Mouse (Mus musculus): Measurements from ENCODE around the gene Chchd6. TPM values are rescaled to one million over a fixed set of nuclear protein-coding genes. Genes with fewer than 3 reads are reported as not detected.

Chchd6 gene
- total RNA-seq, 2 experiments from 2014 or later, result 2.3 to 2.6 TPM

GRCm38 (mm10) chr6:89459634-89460033, 135.8 kb downstream of the Chchd6 start:
- intact Hi-C loops (cut with DNase I), result no loop called here

GRCm38 (mm10) chr6:89457601-89458000, 137.9 kb downstream of the Chchd6 start:
- DNase-seq, result no peak
- intact Hi-C loops (cut with DNase I), result no loop called here

More at GRCm38 (mm10) chr6:89459634-89460033, 135.8 kb downstream of the Chchd6 start:
- DNase-seq, result no peak

- intact Hi-C loops (cut with DNase I), result no loop called here
- DNase-seq, result no peak
These were observed 139.0 kb downstream of the Chchd6 start for GRCm38 (mm10) chr6:89456409-89456961.

GRCm38 (mm10) chr6:89455523-89456000, 139.9 kb downstream of the Chchd6 start:
- DNase-seq, result no peak
- intact Hi-C loops (cut with DNase I), result no loop called here

- no peak for DNase-seq
- intact Hi-C loops (cut with DNase I), result no loop called here
These were observed 141.0 kb downstream of the Chchd6 start for GRCm38 (mm10) chr6:89454437-89454836.

GRCm38 (mm10) chr6:89452976-89453674, 142.3 kb downstream of the Chchd6 start:
- DNase-seq, result no peak
- intact Hi-C loops (cut with DNase I), result no loop called here

GRCm38 (mm10) chr6:89452356-89452755, 143.1 kb downstream of the Chchd6 start:
- DNase-seq, result no peak
- intact Hi-C loops (cut with DNase I), result no loop called here

- DNase-seq, result no peak
- intact Hi-C loops (cut with DNase I), result no loop called here
These were observed 146.7 kb downstream of the Chchd6 start for GRCm38 (mm10) chr6:89448736-89449135.

GRCm38 (mm10) chr6:89440671-89441070, 154.8 kb downstream of the Chchd6 start:
- DNase-seq, result no peak
- intact Hi-C loops (cut with DNase I), result no loop called here

- no peak for DNase-seq
- intact Hi-C loops (cut with DNase I), result no loop called here
These were observed 163.5 kb downstream of the Chchd6 start for GRCm38 (mm10) chr6:89431920-89432482.

GRCm38 (mm10) chr6:89430749-89431148, 164.7 kb downstream of the Chchd6 start:
- intact Hi-C loops (cut with DNase I), result no loop called here
- no peak for DNase-seq

GRCm38 (mm10) chr6:89428661-89429375, 166.6 kb downstream of the Chchd6 start:
- intact Hi-C loops (cut with DNase I), result no loop called here
- DNase-seq, result no peak

GRCm38 (mm10) chr6:89424461-89424860, 171.0 kb downstream of the Chchd6 start:
- intact Hi-C loops (cut with DNase I), result no loop called here
- no peak for DNase-seq

- no peak for DNase-seq
- intact Hi-C loops (cut with DNase I), result no loop called here
These were observed 172.8 kb downstream of the Chchd6 start for GRCm38 (mm10) chr6:89422621-89423020.

GRCm38 (mm10) chr6:89421922-89422321, 173.5 kb downstream of the Chchd6 start:
- intact Hi-C loops (cut with DNase I), result no loop called here
- no peak for DNase-seq

GRCm38 (mm10) chr6:89421503-89421902, 173.9 kb downstream of the Chchd6 start:
- DNase-seq, result no peak
- intact Hi-C loops (cut with DNase I), result no loop called here

- intact Hi-C loops (cut with DNase I), result no loop called here
- DNase-seq, result no peak
These were observed 174.7 kb downstream of the Chchd6 start for GRCm38 (mm10) chr6:89420756-89421155.

GRCm38 (mm10) chr6:89420110-89420509, 175.3 kb downstream of the Chchd6 start:
- no peak for DNase-seq
- intact Hi-C loops (cut with DNase I), result no loop called here

GRCm38 (mm10) chr6:89419066-89419815, 176.2 kb downstream of the Chchd6 start:
- intact Hi-C loops (cut with DNase I), result no loop called here
- no peak for DNase-seq

- intact Hi-C loops (cut with DNase I), result no loop called here
- no peak for DNase-seq
These were observed 179.3 kb downstream of the Chchd6 start for GRCm38 (mm10) chr6:89416030-89416595.

Data from gastrocnemius, postnatal 36 days (tissue).